Mouse (Mus musculus): ENCODE data around the gene Tceal7. TPM values are rescaled to one million over a fixed set of nuclear protein-coding genes. Genes with fewer than 3 reads are reported as not detected.
A peak's percentile ranks its signal among the peaks of the same experiment; 100 is the strongest.

The Tceal7 gene
- polyA plus RNA-seq, 1 experiment from 2014 or later: 2.5 TPM

DNA sequence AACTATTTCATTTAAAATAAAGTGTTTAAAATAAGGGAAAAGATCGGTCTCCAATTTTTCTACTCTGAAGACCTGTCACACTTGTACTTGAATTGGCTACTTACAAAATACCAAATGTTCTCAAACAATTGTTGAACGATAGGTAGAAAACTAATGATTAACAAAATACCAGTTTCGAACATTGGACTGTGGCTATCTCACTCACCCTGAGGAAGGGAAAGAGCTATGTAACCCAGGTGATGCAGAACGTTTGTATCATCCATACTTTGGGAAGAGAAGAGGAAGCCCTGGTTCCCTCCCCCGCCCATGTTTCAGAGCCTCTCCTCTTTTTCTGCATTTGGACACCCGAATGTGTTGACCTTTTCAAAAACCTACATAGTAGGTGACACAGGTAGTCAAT is 10.2 kb upstream of the Tceal7 start:
- H3K27ac ChIP-seq: no peak overlapping the region
- H3K9me3 ChIP-seq: no peaks in the 10 kb centered on the region
- H3K4me1 ChIP-seq: no peaks in the 10 kb centered on the region
- no peak overlapping the region for H3K4me3 ChIP-seq
- no peak for DNase-seq (ENCODE audit: low spot score)
- no peaks in the 10 kb centered on the region for H3K36me3 ChIP-seq
- no peaks in the 10 kb centered on the region for H3K27me3 ChIP-seq (ENCODE audit: insufficient read depth, poor library complexity, severe bottlenecking)
- WGBS: 70% methylated on average over 6 of the region's 6 CpGs

DNA sequence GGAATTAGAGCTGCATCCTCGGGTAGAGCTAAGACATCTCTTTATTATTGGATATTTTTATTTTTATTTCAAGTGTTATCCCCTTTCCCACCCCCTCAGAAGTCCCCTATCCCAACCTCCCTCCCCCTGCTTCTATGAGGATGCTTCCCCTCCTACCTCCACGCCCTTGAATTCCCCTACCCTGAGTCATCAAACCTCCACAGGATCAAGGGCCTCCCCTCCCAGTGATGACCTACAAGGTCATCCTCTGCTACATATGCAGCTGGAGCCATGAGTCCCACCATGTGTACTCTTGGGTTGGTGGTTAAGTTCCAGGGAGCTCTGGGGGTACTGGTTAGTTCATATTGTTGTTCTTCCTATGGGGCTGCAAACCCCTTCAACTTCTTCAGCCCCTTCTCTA is 1.2 kb upstream of the Tceal7 start:
- Histone ChIP-seq H3K4me1 (no peaks in the 10 kb centered on the region), H3K4me3 (no peak overlapping the region), H3K36me3 (no peaks in the 10 kb centered on the region), H3K27ac (no peak overlapping the region), H3K27me3 (ENCODE audit: insufficient read depth, poor library complexity, severe bottlenecking) (no peaks in the 10 kb centered on the region), H3K9me3 (no peaks in the 10 kb centered on the region)
- 46% methylated on average over 2 of the region's 2 CpGs for WGBS
- no peak for DNase-seq (ENCODE audit: low spot score)

DNA sequence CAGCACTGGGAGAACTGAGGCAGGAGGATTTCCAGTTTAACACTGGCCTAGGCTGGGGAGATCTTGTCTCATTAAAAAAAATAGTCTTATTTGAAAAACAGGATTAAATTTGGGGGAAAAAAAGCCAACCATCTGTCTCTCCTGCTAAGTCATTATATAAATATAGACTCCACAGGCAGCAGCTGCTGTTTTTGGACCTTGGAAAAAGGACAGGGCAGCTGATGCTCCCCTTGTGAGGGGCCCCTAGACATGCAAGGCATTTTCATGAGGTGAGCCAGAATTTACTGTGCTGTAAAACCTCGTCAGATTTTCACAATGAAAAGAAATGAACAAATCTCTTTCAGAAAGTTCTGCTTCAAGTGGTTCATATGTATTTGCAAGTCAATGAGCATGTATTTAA is 1.7 kb downstream of the Tceal7 start:
- Histone ChIP-seq H3K4me3 (no peak overlapping the region), H3K27ac (no peak overlapping the region)

DNA sequence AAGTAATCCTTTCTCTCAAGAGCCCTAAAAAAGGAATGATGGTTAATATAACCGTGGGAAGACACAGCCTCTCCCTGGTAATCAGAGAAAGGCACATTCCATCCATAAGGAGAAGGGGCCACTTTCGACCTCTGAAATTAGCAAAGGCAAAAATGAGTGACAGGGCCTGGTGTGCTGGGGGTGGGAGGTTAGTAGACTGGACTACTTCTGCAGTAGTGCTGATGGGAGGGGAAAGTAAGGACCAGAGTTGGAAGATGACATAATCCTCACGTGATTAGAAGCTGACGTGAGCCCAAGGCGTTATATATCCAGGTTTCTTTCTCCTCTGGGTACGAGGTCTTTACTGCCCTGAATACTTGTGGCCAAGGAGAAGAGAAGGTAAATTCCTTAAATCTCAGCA is 9.1 kb downstream of the Tceal7 start:
- H3K4me3 ChIP-seq: no peak overlapping the region
- H3K27me3 ChIP-seq (ENCODE audit: insufficient read depth, poor library complexity, severe bottlenecking): no peaks in the 10 kb centered on the region
- H3K4me1 ChIP-seq: no peaks in the 10 kb centered on the region
- no peak for DNase-seq (ENCODE audit: low spot score)
- no peak overlapping the region for H3K27ac ChIP-seq
- 45% methylated on average over 6 of the region's 6 CpGs for WGBS
- no peaks in the 10 kb centered on the region for H3K9me3 ChIP-seq
- no peaks in the 10 kb centered on the region for H3K36me3 ChIP-seq

More for the DNA sequence above, 1.7 kb downstream of the Tceal7 start:
- Histone ChIP-seq H3K36me3 (no peaks in the 10 kb centered on the region), H3K9me3 (no peaks in the 10 kb centered on the region), H3K4me1 (no peaks in the 10 kb centered on the region), H3K27me3 (ENCODE audit: insufficient read depth, poor library complexity, severe bottlenecking) (no peaks in the 10 kb centered on the region)
- 66% methylated on average over 1 of the region's 1 CpGs for WGBS
- no peak for DNase-seq (ENCODE audit: low spot score)

DNA sequence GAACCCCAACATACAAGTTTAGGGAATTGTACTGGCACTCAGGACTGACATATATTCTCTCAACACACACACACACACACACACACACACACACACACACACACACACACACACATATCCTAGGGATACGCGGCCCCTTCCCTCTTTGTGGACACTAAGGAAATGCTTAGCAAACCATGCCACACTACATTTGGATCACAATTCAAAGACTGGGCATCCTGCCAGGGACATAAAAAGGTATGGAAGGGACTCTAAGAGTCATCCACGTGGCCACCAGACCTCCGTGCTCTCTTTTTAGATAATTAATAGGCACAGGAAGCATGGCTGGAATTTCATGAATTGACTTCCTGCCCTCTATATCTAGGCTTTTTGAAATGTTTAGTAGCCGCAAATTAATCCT is 13.2 kb downstream of the Tceal7 start:
- H3K36me3 ChIP-seq: no peaks in the 10 kb centered on the region
- no peak overlapping the region for H3K27ac ChIP-seq
- 68% methylated on average over 5 of the region's 5 CpGs for WGBS
- DNase-seq (ENCODE audit: low spot score): no peak
- H3K4me1 ChIP-seq: no peaks in the 10 kb centered on the region
- no peak overlapping the region for H3K4me3 ChIP-seq
- no peaks in the 10 kb centered on the region for H3K27me3 ChIP-seq (ENCODE audit: insufficient read depth, poor library complexity, severe bottlenecking)
- H3K9me3 ChIP-seq: no peaks in the 10 kb centered on the region

DNA sequence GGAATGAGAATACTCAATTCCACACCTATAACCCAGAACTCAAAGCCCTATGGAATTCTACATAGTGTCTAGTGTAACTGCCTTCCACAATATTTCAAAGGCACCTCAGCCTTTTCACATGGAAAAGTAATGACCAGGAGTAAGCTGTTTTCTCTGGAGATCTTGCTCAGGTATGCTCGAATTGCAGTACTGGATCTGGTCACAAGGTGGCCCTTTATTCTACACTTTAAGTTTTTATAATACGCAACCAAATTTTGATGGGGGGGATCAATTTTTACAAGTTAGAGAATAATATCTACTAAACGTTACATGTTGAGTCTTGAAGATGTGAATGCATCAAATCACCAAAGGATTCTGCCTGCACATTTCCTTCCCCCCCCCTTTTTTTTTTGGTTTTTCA is 23.5 kb downstream of the Tceal7 start:
- no peak for DNase-seq (ENCODE audit: low spot score)

DNA sequence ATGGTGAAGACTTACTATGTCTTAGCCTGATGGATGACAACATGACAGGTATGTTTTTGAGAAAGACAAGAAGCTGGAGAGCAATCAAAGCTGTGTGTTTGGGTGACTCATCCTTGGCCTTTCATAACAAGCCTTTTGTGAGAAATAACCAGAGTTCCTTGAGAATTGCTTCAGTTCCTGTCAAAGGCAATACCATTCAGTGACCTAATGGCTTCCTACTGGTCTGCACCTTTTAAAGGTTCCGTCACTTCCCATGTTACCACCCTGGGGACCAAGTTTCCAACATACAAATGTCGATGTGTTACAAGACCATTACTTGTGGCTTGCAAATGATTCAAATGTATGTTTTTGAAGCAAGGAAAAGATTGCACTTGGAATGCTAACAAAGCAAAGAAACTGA is 28.6 kb downstream of the Tceal7 start:
- Histone ChIP-seq H3K9me3 (no peaks in the 10 kb centered on the region), H3K4me1 (no peaks in the 10 kb centered on the region), H3K36me3 (peaks cover 12% of the 10 kb centered on the region; the same call in 1 of the 2 replicates), H3K4me3 (no peak overlapping the region), H3K27ac (no peak overlapping the region), H3K27me3 (ENCODE audit: insufficient read depth, poor library complexity, severe bottlenecking) (no peaks in the 10 kb centered on the region)
- 74% methylated on average over 2 of the region's 2 CpGs for WGBS
- no peak for DNase-seq (ENCODE audit: low spot score)

More for the DNA sequence above, 23.5 kb downstream of the Tceal7 start:
- Histone ChIP-seq H3K36me3 (no peaks in the 10 kb centered on the region), H3K27me3 (ENCODE audit: insufficient read depth, poor library complexity, severe bottlenecking) (no peaks in the 10 kb centered on the region), H3K9me3 (no peaks in the 10 kb centered on the region), H3K4me3 (no peak overlapping the region), H3K27ac (no peak overlapping the region), H3K4me1 (no peaks in the 10 kb centered on the region)
- 53% methylated on average over 3 of the region's 3 CpGs for WGBS

DNA sequence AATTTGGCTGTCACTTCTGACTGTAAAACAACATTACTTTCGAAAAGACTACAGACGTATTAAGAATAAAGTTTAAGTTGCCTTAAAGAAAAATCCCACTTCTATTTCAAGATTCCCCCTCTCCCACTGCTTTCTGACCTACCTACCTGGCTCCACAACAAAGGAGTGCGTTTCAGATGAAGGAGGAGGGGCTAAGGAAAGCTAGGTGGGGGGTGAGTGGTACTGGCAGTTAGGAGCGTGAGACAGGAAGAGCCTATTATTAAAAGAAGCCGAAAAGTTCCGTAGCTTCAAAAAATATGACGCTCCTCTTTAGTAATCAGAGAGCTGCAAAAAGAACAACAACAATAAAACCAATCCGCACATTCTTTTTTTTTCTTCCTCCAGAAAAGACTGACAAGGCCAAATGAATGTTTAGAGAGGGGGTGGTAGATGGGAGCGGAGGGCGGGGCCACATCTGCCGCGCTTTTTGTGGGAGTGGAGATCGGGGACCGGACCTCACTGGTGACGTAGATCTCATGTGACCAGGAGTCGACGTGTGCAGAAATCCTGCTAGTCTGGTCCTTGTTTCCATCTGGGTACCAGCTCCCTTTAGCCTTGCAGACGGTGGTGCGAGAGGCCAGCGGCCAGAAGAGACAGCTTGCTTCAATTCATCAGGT is 30.1 kb downstream of the Tceal7 start, which contains the start of gene Tceal9:
TSS of gene Tceal9 (plus strand) at position 506 of the 656 bp plus-strand sequence.
- peaks cover 12% of the 10 kb centered on the region; the same call in 1 of the 2 replicates for H3K36me3 ChIP-seq

DNA sequence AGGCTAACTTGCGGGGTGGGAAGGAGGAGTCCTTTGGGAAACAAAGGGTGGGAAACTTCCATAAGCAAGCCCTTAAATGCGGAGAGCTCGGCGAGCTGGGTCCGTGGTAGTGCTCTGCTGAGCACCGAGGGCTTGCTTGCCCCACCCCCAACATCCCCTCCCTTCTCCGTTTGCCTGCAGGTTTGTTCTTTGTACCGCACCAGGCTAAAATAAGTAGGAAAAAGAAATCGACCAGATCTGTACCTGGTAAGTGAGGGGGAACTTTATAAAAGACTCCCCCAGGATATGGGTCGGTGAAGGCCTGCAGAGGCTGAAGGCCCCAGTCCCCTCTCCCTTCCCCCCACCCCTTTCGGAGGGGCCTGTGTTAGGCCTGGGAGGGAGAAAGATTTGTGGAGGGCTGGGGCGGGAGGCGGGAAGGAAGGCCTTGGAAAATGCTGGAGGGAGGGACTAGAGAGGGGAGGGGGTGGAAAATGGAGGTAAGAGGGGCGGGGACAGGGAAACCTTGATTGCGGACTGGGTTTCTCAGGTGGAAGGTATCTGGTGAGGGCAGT is 31.0 kb downstream of the Tceal7 start:
- Histone ChIP-seq H3K27me3 (ENCODE audit: insufficient read depth, poor library complexity, severe bottlenecking) (no peaks in the 10 kb centered on the region), H3K9me3 (no peaks in the 10 kb centered on the region), H3K4me3 (peak overlapping the region; percentile 64), H3K36me3 (peaks cover 12% of the 10 kb centered on the region; the same call in 1 of the 2 replicates), H3K4me1 (no peaks in the 10 kb centered on the region), H3K27ac (peak overlapping the region; percentile 91)
- no peak for DNase-seq (ENCODE audit: low spot score)
- 15% methylated on average over 15 of the region's 15 CpGs for WGBS

More for the DNA sequence above, 30.1 kb downstream of the Tceal7 start, which contains the start of gene Tceal9:
- DNase-seq (ENCODE audit: low spot score): peak; percentile 94
- Histone ChIP-seq H3K27ac (peak within 1 kb of the TSS; percentile 91), H3K27me3 (ENCODE audit: insufficient read depth, poor library complexity, severe bottlenecking) (no peaks in the 10 kb centered on the region), H3K4me1 (no peaks in the 10 kb centered on the region), H3K4me3 (peak within 1 kb of the TSS; percentile 64), H3K9me3 (no peaks in the 10 kb centered on the region)
- WGBS: 24% methylated on average over 20 of the region's 20 CpGs

DNA sequence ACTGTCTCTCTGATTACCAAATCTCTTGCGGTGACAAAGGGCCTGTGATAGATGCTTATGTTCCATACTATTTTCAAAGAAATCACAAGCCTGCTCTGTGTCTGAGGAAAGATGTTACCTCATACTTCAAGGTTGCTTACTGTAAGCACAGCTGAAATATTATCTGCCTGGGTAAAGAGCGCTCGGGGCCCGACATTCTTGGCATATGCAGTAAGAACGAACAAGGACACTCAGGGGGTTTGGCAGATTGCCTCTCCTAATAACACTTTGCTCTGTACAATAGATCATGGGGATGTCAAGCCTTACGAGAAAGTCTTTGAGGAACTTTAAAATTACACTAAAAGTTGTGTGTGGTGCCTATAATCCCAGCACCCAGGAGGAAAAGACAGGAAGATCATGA is 34.2 kb downstream of the Tceal7 start:
- H3K27ac ChIP-seq: no peak overlapping the region
- 52% methylated on average over 6 of the region's 6 CpGs for WGBS

DNA sequence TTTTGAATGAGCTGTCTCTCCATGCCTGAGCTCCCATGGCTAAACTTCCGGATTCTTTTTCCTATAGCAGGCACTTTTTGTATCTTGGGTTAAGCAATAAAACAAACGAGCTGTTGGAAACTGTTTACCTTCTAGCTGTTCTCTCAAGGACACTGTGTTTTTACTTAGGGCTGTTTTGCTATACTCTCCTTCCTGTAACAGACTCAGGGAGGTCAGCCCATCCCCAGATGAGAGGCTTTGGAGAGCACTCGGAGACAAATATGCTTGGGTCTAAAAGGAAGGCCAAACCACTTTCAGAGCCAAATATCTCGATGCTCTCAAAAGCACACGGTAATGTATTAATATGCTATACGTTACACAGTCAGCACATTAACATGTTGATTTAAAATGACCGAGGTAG is 35.1 kb downstream of the Tceal7 start:
- H3K9me3 ChIP-seq: no peaks in the 10 kb centered on the region
- peaks cover 12% of the 10 kb centered on the region; the same call in 1 of the 2 replicates for H3K36me3 ChIP-seq
- no peaks in the 10 kb centered on the region for H3K27me3 ChIP-seq (ENCODE audit: insufficient read depth, poor library complexity, severe bottlenecking)
- H3K4me1 ChIP-seq: 0 out of 2 replicates have a peak, but pooled peaks cover 4% of the 10 kb centered on the region
- H3K27ac ChIP-seq: no peak overlapping the region
- DNase-seq (ENCODE audit: low spot score): no peak
- H3K4me3 ChIP-seq: no peak overlapping the region
- WGBS: 79% methylated on average over 7 of the region's 7 CpGs

More for the DNA sequence above, 34.2 kb downstream of the Tceal7 start:
- Histone ChIP-seq H3K4me1 (0 out of 2 replicates have a peak, but pooled peaks cover 4% of the 10 kb centered on the region), H3K4me3 (no peak overlapping the region), H3K27me3 (ENCODE audit: insufficient read depth, poor library complexity, severe bottlenecking) (no peaks in the 10 kb centered on the region), H3K36me3 (peaks cover 12% of the 10 kb centered on the region; the same call in 1 of the 2 replicates), H3K9me3 (no peaks in the 10 kb centered on the region)
- no peak for DNase-seq (ENCODE audit: low spot score)

DNA sequence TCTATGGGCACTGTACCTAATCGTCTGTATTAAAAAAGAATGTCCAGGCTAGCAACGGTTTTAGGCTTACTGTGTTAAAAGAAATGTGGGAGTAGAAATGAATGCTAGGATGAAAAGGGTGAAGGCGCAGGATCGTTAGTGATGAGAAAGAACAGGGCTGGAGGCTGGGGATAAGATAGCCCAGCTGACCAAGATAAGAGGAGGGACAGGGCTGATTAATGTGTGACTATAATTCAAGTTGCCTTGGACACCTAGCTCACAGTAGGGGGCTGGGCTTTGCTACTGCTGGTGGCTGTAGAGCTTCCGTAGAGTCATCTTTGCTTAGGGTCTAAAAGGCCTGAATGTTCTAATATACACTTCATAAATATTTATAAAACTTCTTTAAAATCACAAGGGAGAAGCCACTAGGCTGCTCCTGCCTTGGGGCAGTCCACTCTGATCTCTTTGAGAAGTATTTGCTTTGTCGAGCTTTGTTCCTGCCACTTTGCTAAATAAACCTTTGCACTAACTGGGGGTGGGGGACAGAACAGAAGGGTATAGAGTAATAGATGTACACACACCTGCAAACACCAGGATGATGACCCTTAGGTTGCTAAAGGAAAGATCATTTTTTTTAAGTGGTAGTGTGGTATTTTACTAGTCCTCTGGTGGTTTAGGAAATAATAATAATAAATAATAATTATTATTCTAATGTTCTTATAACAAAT is 37.6 kb downstream of the Tceal7 start:
- H3K4me1 ChIP-seq: 0 out of 2 replicates have a peak, but pooled peaks cover 4% of the 10 kb centered on the region
- no peak overlapping the region for H3K4me3 ChIP-seq
- no peaks in the 10 kb centered on the region for H3K9me3 ChIP-seq
- H3K27ac ChIP-seq: no peak overlapping the region
- WGBS: 40% methylated on average over 6 of the region's 6 CpGs
- peaks cover 8% of the 10 kb centered on the region; the same call in 1 of the 2 replicates for H3K36me3 ChIP-seq
- DNase-seq (ENCODE audit: low spot score): no peak
- H3K27me3 ChIP-seq (ENCODE audit: insufficient read depth, poor library complexity, severe bottlenecking): no peaks in the 10 kb centered on the region

DNA sequence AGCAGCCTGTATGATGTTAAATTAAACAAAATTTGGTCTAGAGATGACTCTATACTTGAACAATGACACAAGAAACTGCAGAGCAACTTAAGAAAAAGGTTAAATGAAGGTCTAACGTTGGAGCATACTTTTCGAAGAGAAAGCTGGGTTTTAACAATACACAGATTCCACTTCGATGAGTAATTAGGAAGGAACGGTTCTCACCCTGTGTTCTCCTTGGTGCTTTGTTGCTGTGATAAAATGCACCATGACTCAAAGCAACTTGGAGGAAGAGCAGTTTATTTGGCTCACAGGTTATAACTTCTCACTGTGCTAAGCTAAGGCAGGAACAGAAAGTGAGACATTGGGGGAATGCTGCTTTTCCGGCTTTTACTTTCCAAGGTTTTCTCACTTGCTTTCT is 53.1 kb downstream of the Tceal7 start:
- H3K4me3 ChIP-seq: no peak overlapping the region
- H3K4me1 ChIP-seq: peaks cover 5% of the 10 kb centered on the region; the same call in 1 of the 2 replicates
- DNase-seq (ENCODE audit: low spot score): no peak
- H3K27me3 ChIP-seq (ENCODE audit: insufficient read depth, poor library complexity, severe bottlenecking): no peaks in the 10 kb centered on the region
- no peaks in the 10 kb centered on the region for H3K9me3 ChIP-seq
- no peak overlapping the region for H3K27ac ChIP-seq
- 68% methylated on average over 5 of the region's 5 CpGs for WGBS
- peaks cover 6% of the 10 kb centered on the region; the same call in 1 of the 2 replicates for H3K36me3 ChIP-seq
